19 mouse cellular contexts compared by ENCODE assay signal in the genomic region with DNA sequence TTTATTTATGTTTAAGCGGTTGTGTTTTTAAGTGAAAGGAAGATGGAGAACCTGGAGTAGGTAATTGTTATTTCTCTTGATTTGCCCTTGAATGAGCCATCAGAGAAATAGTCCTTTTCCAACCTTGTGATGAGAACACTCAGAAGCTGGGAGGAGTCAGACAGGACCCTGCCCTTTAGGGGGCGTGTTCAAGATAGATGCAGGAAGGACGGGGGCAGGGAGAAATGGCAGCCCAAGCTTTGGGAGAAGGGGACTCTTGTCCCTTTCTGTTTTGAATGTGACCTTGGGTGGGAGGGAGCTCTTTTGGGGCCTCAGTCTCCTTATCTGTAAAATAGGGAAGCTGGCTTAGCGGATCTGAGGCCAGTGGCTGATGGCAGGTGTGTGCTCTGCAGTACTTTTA.
"Had no signal": no experiment of that assay in that cellular context is flagged by ENCODE, and none has a peak within 500 bp of the region (broad histone marks: within the 10 kb centered on the region; RNA-seq: fewer than 3 reads in every experiment).

No protein-coding gene starts in this region.

- H3K27ac ChIP-seq: limb, embryonic 12.5 days; limb, embryonic 15.5 days; liver, embryonic 15.5 days; macrophage; midbrain, embryonic 13.5 days; neural tube, embryonic 13.5 days; stomach, embryonic 15.5 days had no signal

- H3K36me3 ChIP-seq: limb, embryonic 12.5 days; limb, embryonic 15.5 days; liver, embryonic 15.5 days; midbrain, embryonic 13.5 days; neural tube, embryonic 13.5 days; stomach, embryonic 15.5 days had no signal

- H3K4me2 ChIP-seq: limb, embryonic 12.5 days; limb, embryonic 15.5 days; liver, embryonic 15.5 days; midbrain, embryonic 13.5 days; neural tube, embryonic 13.5 days; stomach, embryonic 15.5 days had no signal

- H3K27me3 ChIP-seq: limb, embryonic 12.5 days; limb, embryonic 15.5 days; liver, embryonic 15.5 days; midbrain, embryonic 13.5 days; neural tube, embryonic 13.5 days; stomach, embryonic 15.5 days had no signal

- ATAC-seq: midbrain, embryonic 13.5 days; midbrain, embryonic 16.5 days had no signal

- H3K4me1 ChIP-seq: limb, embryonic 12.5 days; stomach, embryonic 15.5 days had no signal

- H3K9ac ChIP-seq: limb, embryonic 12.5 days; limb, embryonic 15.5 days; liver, embryonic 15.5 days; midbrain, embryonic 13.5 days; neural tube, embryonic 13.5 days; stomach, embryonic 15.5 days had no signal

- DNase-seq: kidney, adult 18-20 months; kidney, adult 9 months; kidney, postnatal 14 days; kidney, postnatal 4 days; left cerebral cortex, postnatal 4 days; lung, adult 2 months; retina, postnatal 1 day; right cerebral cortex, postnatal 25 days; spleen, adult 18-20 months; thymus, postnatal 25 days had no signal

- H3K9me3 ChIP-seq: limb, embryonic 12.5 days; limb, embryonic 15.5 days; liver, embryonic 15.5 days; midbrain, embryonic 13.5 days; neural tube, embryonic 13.5 days had no signal

- H3K4me3 ChIP-seq: limb, embryonic 12.5 days; limb, embryonic 15.5 days; liver, embryonic 15.5 days; midbrain, embryonic 13.5 days; myocyte; neural tube, embryonic 13.5 days; stomach, embryonic 15.5 days had no signal
